Mouse (Mus musculus) adrenal gland, postnatal 25 days (tissue): ENCODE measurements at regions not wholly inside any gene's neighbourhood (a gene's known extent, or its start where the extent isn't known, plus 50 kb on each side); places are given as distances from the start of the nearest gene placed in this dataset.

Experiments used
- DNase-seq: peaks from one replicate; pipeline ENCODE4 v3.0.0; 2021; ENCODE audit warnings: mixed read lengths

GRCm38 (mm10) chr5:111506821-111507220 is 89.7 kb downstream of the Mn1 start:
- peak; percentile 42 for DNase-seq

DNA sequence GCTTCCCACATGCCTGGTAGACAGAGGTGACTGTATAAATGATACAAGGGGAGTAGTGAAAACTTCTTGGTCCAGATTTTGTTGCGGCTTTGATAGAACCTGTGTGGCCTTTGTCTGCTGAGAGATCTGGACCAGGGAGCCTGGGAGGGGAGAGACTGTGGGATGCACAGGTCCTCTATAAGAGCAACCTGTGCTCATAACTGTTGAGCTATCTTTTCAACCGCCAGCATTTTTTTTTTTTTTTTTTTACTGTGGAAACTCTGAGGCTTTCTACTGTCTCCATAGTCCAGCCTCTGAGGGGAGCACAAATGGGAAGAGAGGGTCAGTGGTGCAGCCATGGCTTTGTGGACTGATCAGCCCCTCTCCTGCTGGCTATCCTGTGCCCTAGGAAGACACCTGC is 90.2 kb downstream of the Mn1 start:
- DNase-seq, result no peak

DNA sequence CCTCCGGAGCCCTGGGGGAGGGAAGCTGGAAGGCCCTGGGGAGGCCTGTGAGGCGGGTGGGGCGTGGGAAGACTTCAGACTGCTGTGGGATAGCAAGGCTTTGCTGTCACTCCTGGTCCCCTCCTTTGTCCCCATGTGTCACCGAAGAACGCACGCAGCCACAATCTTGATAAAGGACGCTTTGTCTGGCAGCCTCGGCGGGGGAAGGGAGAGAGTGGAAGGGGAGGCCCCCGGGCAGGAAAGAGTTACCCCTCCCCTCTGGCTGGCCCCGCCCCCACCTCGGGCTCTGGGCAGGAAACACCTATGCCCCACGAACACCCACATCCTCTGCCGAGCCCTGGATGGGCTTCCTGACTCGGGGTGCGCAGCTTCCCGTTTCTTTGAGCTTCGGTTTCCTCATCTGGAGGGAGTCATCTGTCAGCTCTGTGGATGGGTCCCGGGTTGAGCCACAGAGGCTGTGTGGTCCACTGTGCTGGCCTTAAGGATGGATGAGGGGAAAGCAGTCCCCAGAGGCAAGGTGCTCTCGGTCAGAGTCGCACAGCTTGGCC is 91.9 kb downstream of the Mn1 start:
- peak; percentile 53 for DNase-seq

- no peak for DNase-seq
Observed at GRCm38 (mm10) chr5:111509575-111510057, 92.5 kb downstream of the Mn1 start.

- no peak for DNase-seq
Observed at GRCm38 (mm10) chr5:111510183-111510878, 93.2 kb downstream of the Mn1 start.

GRCm38 (mm10) chr5:111510879-111511231 is 93.7 kb downstream of the Mn1 start:
- DNase-seq, result no peak

DNA sequence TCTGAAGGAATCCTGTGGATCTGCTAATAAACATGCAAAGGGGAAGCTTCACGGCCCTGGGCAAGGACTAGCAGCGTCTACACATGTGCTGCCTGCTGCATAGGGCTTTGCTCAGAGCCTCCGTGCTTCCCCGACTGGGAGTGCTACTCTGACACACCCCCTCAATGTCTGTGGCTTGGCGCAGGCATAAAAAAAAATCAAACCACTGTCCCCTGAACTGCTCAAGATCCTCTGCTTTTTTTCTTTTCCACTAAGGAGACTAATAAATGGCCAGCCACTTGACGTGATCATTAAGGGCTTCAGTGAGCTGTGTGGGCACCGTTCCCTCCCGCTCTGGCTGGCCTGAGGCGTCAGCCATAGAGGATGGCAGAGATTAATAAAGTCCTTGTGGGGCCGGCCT is 94.8 kb downstream of the Mn1 start:
- no peak for DNase-seq

DNA sequence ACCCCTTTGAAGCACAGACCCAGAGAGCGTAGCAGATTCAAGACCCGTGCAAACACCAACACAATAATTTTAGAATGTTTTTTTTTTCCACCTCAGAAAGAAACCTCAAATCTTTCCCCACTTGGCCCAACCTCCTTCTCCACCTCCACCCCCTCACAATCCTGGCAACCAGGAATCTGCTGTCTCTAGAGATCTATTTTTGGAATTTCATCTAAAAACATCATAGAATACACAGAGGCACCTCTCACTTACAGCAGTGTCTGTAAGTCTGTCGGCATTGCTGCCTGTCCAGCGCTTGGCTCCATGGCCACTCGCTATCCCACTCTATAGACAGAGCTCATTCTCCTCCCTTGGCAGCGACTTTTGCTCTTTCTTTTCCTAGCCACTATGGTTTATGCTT is 96.8 kb downstream of the Mn1 start:
- no peak for DNase-seq

GRCm38 (mm10) chr5:111519059-111519458 is 101.9 kb downstream of the Mn1 start:
- DNase-seq, result no peak

- DNase-seq, result no peak
Observed at GRCm38 (mm10) chr5:111519500-111520041, 102.4 kb downstream of the Mn1 start.

DNA sequence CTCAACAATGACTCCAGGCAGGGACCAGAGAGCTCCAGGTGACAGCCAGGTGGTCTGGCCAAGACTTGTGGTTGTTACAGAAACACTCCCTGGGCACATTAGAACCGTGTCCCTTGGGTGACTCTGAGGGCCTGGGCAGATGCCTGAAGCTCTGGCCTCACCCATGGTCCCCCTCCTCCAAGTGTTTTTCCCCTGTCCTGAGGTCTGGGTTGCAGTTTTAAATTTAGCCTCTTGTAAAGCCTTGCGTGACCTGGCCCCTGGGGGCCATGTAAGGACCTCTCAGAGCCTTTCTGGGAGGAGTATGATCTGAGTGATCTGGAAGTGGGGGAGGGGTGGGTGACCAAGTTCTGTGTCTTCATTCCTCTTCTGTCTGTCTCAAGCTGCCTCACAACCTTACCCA is 104.7 kb downstream of the Mn1 start:
- DNase-seq, result no peak

- no peak for DNase-seq
Observed at GRCm38 (mm10) chr5:111522586-111522985, 105.4 kb downstream of the Mn1 start.

DNA sequence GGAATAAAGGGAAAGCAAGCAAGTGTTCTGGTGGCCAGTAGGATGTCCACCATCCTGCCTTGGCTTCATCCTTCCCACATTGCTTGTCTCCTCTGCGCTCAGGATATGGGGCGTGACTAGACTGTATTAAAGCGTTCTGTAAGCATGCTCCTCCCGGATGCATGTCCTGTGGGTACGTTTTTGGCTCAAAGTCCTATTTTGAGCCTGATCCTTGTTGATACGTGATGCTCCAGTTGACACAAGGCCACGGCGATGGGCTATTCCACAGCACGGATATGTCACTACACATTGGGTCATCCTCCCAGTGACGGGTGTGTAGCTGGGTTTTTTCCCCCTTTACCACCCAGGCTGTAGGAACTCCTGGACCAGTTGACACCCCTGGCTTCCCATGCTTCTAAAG is 110.6 kb downstream of the Mn1 start:
- DNase-seq, result no peak

DNA sequence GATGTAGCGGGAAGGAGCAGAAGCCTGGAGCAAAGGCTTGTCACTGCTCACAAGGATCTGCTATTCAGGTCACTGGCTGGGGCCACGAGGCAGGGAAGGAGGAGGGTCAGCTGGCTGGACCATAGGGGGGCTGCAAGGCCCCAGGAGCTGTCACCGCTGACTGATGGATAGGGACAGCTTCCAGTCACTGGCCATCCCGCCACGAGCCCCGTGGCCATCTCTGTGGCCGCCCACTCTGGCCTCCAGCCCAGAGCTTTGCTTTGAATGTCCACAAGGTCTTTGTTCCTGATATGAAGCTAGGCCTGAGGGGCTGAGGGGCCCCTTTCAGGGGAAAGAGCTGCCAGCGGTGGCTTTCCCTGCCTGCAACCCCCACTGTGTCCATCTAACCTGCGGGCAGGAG is 111.9 kb downstream of the Mn1 start:
- DNase-seq, result peak; percentile 15

GRCm38 (mm10) chr5:111530628-111531524 is 113.7 kb downstream of the Mn1 start:
- DNase-seq, result no peak

- DNase-seq, result no peak
Observed at GRCm38 (mm10) chr5:111532446-111533035, 115.4 kb downstream of the Mn1 start.

DNA sequence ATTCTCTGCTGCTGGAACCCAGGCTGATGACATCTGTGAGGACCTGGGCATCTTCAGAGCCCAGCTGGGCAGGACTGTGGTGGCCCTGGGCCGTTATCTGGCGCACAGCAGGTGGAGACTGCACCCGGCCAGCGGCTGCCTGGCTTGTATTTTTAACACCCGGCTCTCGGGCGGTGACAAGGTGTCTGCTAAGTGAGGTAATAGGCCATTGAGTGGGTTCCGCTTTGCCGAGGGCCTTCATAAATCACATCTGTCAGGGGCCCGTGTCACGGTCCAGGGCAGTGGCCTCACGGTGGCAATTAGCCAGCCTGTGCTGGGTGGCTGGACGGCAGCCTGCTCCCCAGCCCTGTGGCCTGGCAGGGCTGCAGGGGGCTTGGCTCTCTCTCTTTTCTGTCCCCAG is 118.8 kb downstream of the Mn1 start:
- DNase-seq, result peak; percentile 47

- DNase-seq, result no peak
Observed at GRCm38 (mm10) chr5:111538560-111539450, 121.6 kb downstream of the Mn1 start.

GRCm38 (mm10) chr5:111540486-111540885 is 123.3 kb downstream of the Mn1 start:
- no peak for DNase-seq

- no peak for DNase-seq
Observed at GRCm38 (mm10) chr5:111542077-111542476, 124.9 kb downstream of the Mn1 start.

DNA sequence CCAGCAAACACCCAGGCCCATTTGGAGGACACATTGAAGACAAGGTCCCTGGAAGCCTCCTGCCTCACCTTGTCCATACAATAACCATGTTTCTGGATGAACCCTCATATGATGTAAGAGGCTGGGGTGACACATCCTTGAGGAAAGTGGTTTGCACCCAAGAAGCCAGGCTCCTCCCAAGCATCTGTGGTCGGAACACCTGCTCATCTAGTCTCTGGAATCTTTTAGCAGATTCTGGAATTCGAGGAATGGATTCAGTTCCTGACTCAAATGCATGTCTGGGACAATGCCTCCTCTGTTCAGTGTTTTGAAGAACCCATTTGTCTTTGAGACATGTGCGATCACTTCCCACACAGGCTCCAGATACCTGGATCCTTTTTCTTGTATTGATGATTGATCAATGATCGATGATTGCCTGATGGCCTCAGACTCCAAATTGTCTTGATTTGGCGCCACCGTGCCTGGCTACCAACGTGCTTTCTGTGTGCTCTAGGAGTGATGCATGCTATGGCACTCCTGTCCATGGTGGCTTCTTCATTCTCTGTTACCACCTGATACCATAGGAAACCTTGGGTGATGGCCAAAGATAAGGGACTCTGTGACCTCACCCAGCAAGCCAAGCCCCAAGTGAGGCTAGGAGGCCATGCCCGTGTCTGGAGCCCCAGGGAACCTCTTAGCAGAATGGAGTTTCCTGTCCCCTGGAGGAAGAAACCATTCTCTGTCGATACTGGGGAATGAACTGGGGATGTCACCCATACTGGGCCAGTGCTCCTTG is 126.7 kb downstream of the Mn1 start:
- DNase-seq, result no peak
